Mouse (Mus musculus): ENCODE measurements around the gene Irf2. TPM values are rescaled to one million over a fixed set of nuclear protein-coding genes. Genes with fewer than 3 reads are reported as not detected.

The Irf2 gene
- total and polyA plus RNA-seq, 3 experiments = 4.9 to 19.4 TPM; not detected in 1

GRCm38 (mm10) chr8:46868346-46869065, 129.0 kb downstream of the Irf2 start:
- no peaks in the 10 kb centered on the region for H3K4me1 ChIP-seq (ENCODE audit: control insufficient read depth in 1 of 2, insufficient read depth in 2 of 2, low read length in 2 of 2)
- DNase-seq (ENCODE audit: low read depth, low spot score) = no peak
- H3K4me3 ChIP-seq (ENCODE audit: control insufficient read depth in 1 of 2, insufficient read depth in 1 of 2, low read depth in 2 of 2, low read length in 2 of 2) = no peak overlapping the region
- H3K27me3 ChIP-seq (ENCODE audit: control insufficient read depth in 1 of 2, insufficient read depth in 2 of 2, low read length in 2 of 2) = no peaks in the 10 kb centered on the region
- H3K36me3 ChIP-seq (ENCODE audit: control insufficient read depth in 1 of 2, insufficient read depth in 2 of 2, low read length in 2 of 2) = peaks cover 0 to 3% of the 10 kb centered on the region in 2 experiments; a peak in 2 of 4 replicates
- H3K9me3 ChIP-seq (replicated peaks; ENCODE audit: insufficient read depth, low read length) = no peaks in the 10 kb centered on the region
- no peak for TF ChIP-seq SMC3 (IDR thresholded peaks at IDR 0.05; ENCODE audit: low read depth, low read length)
- TF ChIP-seq CHD2 (IDR thresholded peaks at IDR 0.05; ENCODE audit: low read length) = no peak
- no peak for TF ChIP-seq HCFC1 (IDR thresholded peaks at IDR 0.05; ENCODE audit: low read depth, low read length)
- no peak for TF ChIP-seq MXI1 (IDR thresholded peaks at IDR 0.05; ENCODE audit: low read depth, low read length)
- TF ChIP-seq TBP (IDR thresholded peaks at IDR 0.05; ENCODE audit: low read depth, low read length) = no peak
- no peak overlapping the region for H3K27ac ChIP-seq (ENCODE audit: control insufficient read depth, low read depth, low read length)
- no peak overlapping the region for H3K9ac ChIP-seq (ENCODE audit: control insufficient read depth, low read depth, low read length, poor library complexity, severe bottlenecking)
- H3K79me2 ChIP-seq (ENCODE audit: control insufficient read depth, insufficient read depth, low read length, poor library complexity) = no peaks in the 10 kb centered on the region

- H3K27ac ChIP-seq (ENCODE audit: control insufficient read depth, low read depth, low read length) = no peak overlapping the region
Observed at GRCm38 (mm10) chr8:46869521-46869925, 130.0 kb downstream of the Irf2 start.

GRCm38 (mm10) chr8:46871086-46871485, 131.6 kb downstream of the Irf2 start:
- H3K27me3 ChIP-seq (ENCODE audit: control insufficient read depth in 1 of 2, insufficient read depth in 2 of 2, low read length in 2 of 2) = no peaks in the 10 kb centered on the region
- no peak overlapping the region for H3K4me3 ChIP-seq (ENCODE audit: control insufficient read depth in 1 of 2, insufficient read depth in 1 of 2, low read depth in 2 of 2, low read length in 2 of 2)
- peaks cover 0 to 2% of the 10 kb centered on the region in 2 experiments; a peak in 1 of 4 replicates for H3K4me1 ChIP-seq (ENCODE audit: control insufficient read depth in 1 of 2, insufficient read depth in 2 of 2, low read length in 2 of 2)
- DNase-seq (ENCODE audit: low read depth, low spot score) = no peak
- no peak overlapping the region for H3K27ac ChIP-seq (ENCODE audit: control insufficient read depth, low read depth, low read length)
- H3K36me3 ChIP-seq (ENCODE audit: control insufficient read depth in 1 of 2, insufficient read depth in 2 of 2, low read length in 2 of 2) = peaks cover 0 to 3% of the 10 kb centered on the region in 2 experiments; a peak in 2 of 4 replicates
- H3K9me3 ChIP-seq (replicated peaks; ENCODE audit: insufficient read depth, low read length) = no peaks in the 10 kb centered on the region
- H3K9ac ChIP-seq (ENCODE audit: control insufficient read depth, low read depth, low read length, poor library complexity, severe bottlenecking) = no peak overlapping the region
- no peaks in the 10 kb centered on the region for H3K79me2 ChIP-seq (ENCODE audit: control insufficient read depth, insufficient read depth, low read length, poor library complexity)
- TF ChIP-seq ZNF384 (IDR thresholded peaks at IDR 0.05; ENCODE audit: low read depth, low read length) (no peak), ETS1 (IDR thresholded peaks at IDR 0.05; ENCODE audit: low read depth, low read length) (peak; percentile 56)

More at GRCm38 (mm10) chr8:46869521-46869925, 130.0 kb downstream of the Irf2 start:
- H3K4me1 ChIP-seq (ENCODE audit: control insufficient read depth in 1 of 2, insufficient read depth in 2 of 2, low read length in 2 of 2) = no peaks in the 10 kb centered on the region
- H3K27me3 ChIP-seq (ENCODE audit: control insufficient read depth in 1 of 2, insufficient read depth in 2 of 2, low read length in 2 of 2) = no peaks in the 10 kb centered on the region
- DNase-seq (ENCODE audit: low read depth, low spot score) = no peak
- H3K36me3 ChIP-seq (ENCODE audit: control insufficient read depth in 1 of 2, insufficient read depth in 2 of 2, low read length in 2 of 2) = peaks cover 0 to 3% of the 10 kb centered on the region in 2 experiments; a peak in 2 of 4 replicates
- no peaks in the 10 kb centered on the region for H3K79me2 ChIP-seq (ENCODE audit: control insufficient read depth, insufficient read depth, low read length, poor library complexity)
- no peak overlapping the region for H3K9ac ChIP-seq (ENCODE audit: control insufficient read depth, low read depth, low read length, poor library complexity, severe bottlenecking)
- TF ChIP-seq POLR2A (IDR thresholded peaks at IDR 0.05; ENCODE audit: control insufficient read depth in 1 of 2, insufficient read depth in 1 of 2, low read depth in 1 of 2, low read length in 2 of 2, poor library complexity in 1 of 2) (no peak), MXI1 (IDR thresholded peaks at IDR 0.05; ENCODE audit: low read depth, low read length) (no peak), E2F4 (IDR thresholded peaks at IDR 0.05; ENCODE audit: borderline replicate concordance, low read depth, low read length) (no peak), RCOR1 (IDR thresholded peaks at IDR 0.05; ENCODE audit: low read depth, low read length) (no peak), ZKSCAN1 (IDR thresholded peaks at IDR 0.05; ENCODE audit: low read depth, low read length) (no peak), CTCF (IDR thresholded peaks at IDR 0.05 in 2 of 3, conservative IDR thresholded peaks at IDR 0.05 in 1 of 3; ENCODE audit: control insufficient read depth in 1 of 3, insufficient read depth in 1 of 3, low read depth in 2 of 3, low read length in 3 of 3, poor library complexity in 1 of 3, severe bottlenecking in 1 of 3) (no peak), MEF2A (IDR thresholded peaks at IDR 0.05; ENCODE audit: extremely low read depth, insufficient replicate concordance, low read depth, low read length, poor library complexity, severe bottlenecking) (no peak), TAL1 (IDR thresholded peaks at IDR 0.05; ENCODE audit: low read length) (no peak), ETS1 (IDR thresholded peaks at IDR 0.05; ENCODE audit: low read depth, low read length) (no peak), GABPA (IDR thresholded peaks at IDR 0.05; ENCODE audit: low read depth, low read length) (no peak), TCF12 (IDR thresholded peaks at IDR 0.05; ENCODE audit: low read depth, low read length) (no peak), SIN3A (IDR thresholded peaks at IDR 0.05; ENCODE audit: low read length) (no peak), NRF1 (IDR thresholded peaks at IDR 0.05; ENCODE audit: insufficient read depth, low read depth, low read length, poor library complexity, severe bottlenecking) (no peak)
- no peak overlapping the region for H3K4me3 ChIP-seq (ENCODE audit: control insufficient read depth in 1 of 2, insufficient read depth in 1 of 2, low read depth in 2 of 2, low read length in 2 of 2)
- no peaks in the 10 kb centered on the region for H3K9me3 ChIP-seq (replicated peaks; ENCODE audit: insufficient read depth, low read length)
